Mouse (Mus musculus): ENCODE data around the gene Pla1a. TPM values are rescaled to one million over a fixed set of nuclear protein-coding genes. Genes with fewer than 3 reads are reported as not detected.

Gene Pla1a
- total RNA-seq, 2 experiments from 2014 or later, result 9.1 to 10.1 TPM

DNA sequence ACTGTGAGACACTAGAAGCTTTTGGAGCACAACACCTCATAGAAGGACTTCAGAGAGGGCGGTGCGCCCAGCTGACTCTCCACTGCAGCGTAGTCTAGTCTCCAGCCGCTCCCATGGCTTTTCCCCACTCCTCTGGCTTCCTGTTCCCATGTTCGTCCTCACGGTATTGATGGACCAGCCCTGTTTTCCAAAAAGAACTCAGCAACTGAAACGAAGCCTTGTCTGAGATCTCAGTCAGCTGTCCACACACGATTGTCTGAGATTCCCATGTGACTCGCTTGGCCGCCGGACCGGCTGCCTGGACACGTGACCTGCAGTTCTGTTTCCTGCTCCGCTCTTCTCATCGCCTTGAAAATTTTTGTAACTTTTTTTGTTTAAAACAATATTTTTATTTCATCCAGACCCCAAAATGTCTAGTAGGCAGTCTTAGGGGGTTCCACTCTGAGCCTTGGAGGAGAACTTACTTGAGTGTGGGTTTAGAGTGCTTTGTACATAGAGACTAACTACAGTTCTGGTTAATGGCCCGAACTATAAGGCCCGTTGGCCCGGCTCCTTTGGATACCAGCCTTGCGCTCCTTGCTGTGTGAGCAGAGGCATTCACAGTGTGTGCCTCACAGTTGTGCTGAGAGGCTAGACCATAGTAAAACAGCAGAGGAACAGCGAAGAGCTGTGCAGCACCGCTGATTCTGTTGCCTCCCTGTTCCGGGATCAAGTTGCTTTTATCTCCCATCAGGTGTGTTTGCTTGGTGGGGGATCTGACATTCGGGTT is 40.6 kb downstream of the Pla1a start:
- intact Hi-C loops (cut with DNase I), result loop anchor here (5.0 kb wide), 1 partner anchor 60 kb away; the partner anchor contains the start of gene Adprh
- DNase-seq, result peak; percentile 72 to 80

DNA sequence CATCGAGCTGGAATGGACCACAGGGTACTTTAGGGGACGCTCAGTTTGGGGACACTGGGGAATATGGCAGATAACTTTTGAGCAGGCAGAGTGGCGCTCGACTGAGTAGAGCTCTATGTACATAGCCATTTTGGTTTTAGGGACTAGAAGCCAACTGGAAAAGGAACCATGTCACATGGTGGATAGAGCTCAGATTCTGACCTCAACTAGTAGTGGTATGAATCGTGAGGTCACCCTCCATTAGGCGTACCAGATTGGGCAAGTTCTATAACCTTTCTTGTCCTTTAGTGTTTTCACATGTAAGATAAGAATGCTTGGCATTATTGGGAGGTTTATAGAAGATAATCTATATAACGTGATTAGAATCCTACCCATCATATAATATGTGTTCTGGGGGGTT is 42.6 kb downstream of the Pla1a start:
- no peak for DNase-seq
- intact Hi-C loops (cut with DNase I), result loop anchor here (5.0 kb wide), 1 partner anchor 62 kb away; the partner anchor contains the start of gene Adprh

DNA sequence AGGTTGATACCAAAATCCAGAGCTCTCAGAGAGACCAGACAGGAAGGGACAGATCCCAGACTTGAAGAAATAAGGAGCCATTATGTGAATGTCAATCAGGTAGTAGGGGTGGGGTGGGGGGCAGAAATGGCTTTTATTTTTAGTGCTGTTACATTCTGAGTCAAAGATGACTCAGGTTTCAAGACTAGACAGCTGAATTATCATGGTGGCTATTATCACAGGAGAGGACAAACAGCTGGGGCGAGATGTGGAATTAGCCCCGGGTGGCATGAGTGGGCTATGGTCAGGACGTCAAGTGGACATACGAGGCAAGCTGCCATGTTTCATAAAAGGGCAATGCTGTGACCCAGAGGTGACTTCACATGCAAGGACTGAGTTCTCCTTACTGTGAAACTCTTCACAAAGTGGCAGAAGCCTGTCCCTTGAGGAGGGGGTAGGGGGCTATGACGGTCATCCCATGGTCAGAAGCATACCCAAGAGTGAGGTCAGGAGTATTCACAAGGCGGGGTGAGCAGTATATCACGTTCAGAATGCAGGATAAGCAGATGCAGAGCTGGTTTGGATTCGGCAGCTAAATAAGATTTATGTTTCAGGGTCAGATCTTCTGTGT is 43.6 kb downstream of the Pla1a start:
- intact Hi-C loops (cut with DNase I), result no loop called here
- DNase-seq, result no peak

DNA sequence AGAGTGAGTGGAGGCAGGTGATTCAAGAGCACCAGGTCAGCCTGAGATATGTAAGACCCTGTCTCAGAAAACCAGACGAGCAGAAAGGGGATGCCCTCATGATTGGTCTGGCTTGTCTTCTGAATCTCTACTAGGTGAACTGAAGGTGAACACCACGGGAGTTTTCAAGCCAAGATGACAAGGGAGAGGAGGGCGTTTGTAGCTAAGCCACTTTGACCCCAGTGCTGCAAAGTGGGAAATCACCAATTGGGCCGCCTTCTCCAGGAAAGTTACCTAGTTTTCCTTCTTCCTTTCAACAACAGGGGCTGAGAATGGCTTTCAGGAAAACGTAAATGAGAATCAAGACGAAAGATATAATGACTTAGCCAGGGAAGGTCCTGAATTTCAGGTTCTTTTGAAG is 44.2 kb downstream of the Pla1a start:
- DNase-seq, result no peak

DNA sequence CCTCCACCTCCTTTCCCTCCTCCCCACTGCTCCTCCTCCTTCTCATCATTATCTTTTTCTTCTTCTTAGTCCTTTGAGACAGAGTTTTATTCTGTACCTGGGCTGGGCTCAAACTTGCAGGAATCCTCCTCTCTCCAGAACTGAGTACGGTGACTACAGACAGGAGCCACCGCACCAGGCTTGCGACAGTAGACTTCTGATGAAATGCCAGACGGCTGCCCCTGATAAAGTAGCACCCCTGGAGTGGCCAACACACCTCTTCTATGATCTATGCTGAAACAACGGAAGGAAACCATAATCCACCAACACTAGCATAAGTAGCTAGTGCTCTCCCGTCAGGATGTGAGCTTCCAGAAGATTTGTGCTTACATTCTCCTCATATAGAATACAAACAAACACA is 45.6 kb downstream of the Pla1a start:
- intact Hi-C loops (cut with DNase I), result no loop called here
- no peak for DNase-seq

More for the DNA sequence above, 44.2 kb downstream of the Pla1a start:
- intact Hi-C loops (cut with DNase I), result no loop called here

DNA sequence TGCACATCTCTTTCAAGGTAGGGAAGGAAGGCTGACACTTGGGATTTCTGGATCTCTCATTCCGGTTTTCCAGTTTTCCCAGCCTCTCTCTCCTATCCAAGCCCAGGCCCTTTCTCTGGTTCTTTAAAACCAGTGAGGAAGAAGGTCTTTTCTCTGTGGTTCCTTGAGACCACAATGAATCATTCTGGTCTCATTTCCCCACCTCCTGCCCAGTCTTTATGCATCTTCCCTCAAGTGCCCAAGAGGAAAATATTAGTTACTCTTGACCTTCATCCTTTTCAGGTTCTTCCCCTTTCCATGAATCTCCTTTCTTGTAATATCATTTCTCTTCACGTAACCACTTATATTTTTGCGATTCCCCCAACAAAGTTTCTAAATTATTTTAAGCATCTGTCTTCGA is 47.2 kb downstream of the Pla1a start:
- DNase-seq, result no peak
- intact Hi-C loops (cut with DNase I), result no loop called here

DNA sequence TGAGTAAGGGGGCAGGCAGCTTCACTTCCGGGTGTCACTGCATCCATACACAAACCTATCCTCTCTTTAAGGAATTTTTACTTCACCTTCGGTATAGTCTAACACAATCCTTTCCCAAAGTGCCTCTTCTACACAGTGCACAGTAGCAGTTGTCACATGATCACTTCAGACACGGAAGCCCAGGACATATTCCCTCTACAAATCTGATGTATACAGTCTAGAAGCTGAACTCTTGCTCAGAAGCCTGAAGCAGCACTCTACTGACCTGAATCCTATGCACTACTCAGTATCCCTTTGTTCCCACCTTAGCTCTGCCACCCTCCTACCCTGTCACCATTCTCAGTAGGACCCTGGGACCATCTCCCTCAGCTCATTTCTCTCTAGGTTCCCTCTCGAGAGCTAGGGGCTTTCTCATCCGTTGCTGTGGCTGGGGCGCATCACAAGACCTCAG is 47.7 kb downstream of the Pla1a start:
- no peak for DNase-seq
- intact Hi-C loops (cut with DNase I), result no loop called here

DNA sequence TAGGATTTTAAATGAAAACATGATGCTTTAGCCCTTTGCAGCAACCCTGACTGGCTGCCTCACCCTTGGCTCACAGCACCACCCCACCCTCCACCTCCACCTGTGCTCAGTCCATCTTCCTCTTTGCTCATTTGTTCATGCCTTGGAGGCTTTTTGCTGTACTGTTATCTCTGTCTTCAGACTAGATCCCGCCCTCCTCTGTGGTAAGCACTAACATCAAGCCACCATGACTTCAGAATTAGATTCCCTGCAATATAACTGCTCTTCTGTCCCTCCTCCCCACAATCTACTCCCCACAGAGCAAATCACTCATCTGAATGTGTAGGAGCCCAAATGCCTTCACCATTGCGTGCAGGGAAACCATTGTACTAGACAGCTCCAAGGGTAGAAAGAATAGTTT is 49.3 kb downstream of the Pla1a start:
- no peak for DNase-seq
- intact Hi-C loops (cut with DNase I), result no loop called here

DNA sequence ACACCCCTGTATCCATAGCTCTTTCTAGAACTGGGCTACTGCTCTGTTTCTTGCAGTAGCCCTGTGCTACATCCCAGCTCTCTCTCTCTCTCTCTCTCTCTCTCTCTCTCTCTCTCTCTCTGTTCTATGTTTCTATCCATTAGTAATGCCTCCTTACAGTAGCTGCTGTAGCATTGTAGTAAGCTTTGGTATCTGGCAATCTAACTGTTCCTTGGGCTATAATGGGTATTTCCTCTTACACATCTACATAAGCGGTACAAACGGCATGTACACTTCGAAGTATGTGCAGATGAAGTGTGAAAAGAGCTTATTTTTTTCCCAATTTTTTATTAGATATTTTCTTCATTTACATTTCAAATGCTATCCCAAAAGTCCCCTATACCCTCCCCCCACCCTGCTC is 53.0 kb downstream of the Pla1a start:
- no peak for DNase-seq
- intact Hi-C loops (cut with DNase I), result loop anchor here (5.0 kb wide), 1 partner anchor 72 kb away; the partner anchor contains the start of gene Adprh

DNA sequence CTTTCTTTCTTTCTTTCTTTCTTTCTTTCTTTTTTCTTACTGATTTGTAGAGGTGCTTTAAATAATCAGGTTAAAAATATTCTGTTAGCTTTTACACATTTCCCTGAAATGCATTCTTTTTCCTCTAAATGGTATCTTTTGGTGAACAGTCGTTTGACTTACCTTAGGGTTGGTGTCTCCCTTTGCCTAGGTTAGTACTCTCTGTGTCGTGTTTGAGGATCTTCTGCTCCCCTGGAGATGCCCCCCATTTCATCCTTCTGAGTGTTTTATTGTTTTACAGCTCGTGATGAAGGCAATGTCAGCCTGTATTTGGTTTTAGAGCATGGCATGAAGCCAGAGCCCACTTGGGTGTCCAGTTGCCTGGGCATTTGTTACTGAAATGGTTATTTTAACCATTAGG is 53.5 kb downstream of the Pla1a start:
- DNase-seq, result no peak
- intact Hi-C loops (cut with DNase I), result loop anchor here (5.0 kb wide), 1 partner anchor 73 kb away; the partner anchor contains the start of gene Adprh

DNA sequence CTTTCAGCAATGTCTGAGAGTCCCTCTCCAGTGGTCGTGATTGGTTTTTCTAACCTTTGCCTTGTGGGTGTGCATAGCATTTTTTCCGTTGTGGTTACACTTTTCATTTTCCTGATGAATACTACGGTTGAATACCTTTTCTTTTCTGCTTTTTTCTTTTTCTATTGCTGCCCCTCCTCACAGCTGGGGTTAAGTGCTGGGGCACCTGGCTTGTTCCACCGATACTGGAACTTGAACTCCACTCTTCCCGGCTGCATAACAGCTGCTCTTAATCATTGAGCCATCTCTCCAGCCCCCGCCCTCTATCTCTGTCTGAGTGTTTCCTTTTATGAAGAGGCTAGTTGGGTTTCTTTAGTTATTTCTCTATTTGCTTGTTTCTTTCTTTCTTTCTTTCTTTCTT is 53.9 kb downstream of the Pla1a start:
- intact Hi-C loops (cut with DNase I), result loop anchor here (5.0 kb wide), 1 partner anchor 73 kb away; the partner anchor contains the start of gene Adprh
- DNase-seq, result no peak

DNA sequence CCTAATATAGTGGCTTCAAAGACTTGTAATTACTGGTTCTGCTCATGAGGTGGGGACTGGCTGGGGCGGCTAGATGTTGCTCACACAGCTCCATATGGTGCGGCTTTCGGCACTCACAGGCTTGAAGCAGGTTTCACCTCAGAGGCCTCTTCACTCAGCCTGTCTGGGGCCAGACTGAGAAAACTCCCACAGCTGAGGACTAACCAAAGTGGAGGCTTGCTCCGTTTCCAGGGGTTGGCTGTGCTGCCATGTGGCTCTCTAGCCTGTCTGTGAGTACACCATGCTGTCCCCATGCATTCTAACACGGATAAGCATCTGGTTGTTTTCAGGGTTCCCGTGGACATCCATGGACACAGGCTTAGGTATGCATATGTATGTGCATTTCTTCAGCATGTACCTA is 54.4 kb downstream of the Pla1a start:
- no peak for DNase-seq
- intact Hi-C loops (cut with DNase I), result loop anchor here (5.0 kb wide), 1 partner anchor 74 kb away; the partner anchor contains the start of gene Adprh

DNA sequence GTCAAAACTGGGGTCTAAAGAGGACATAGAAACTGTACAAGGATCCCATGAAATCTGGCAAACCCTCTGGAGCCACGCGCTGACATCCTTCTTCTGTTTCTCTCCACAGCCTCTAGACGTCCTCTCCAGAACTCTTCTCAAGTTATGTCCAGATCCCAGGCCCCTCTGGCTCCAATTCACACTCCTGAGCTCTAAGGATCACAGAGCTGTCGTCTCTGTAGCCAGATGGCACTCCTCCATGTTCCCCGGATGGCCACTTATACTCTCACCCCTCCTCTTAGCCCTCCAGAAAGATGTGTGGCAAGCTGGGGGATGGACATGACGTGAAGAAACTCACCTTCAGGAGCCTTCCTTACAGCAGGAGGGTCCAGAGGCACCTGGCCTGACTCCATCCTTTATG is 55.4 kb downstream of the Pla1a start:
- intact Hi-C loops (cut with DNase I), result loop anchor here (5.0 kb wide), 1 partner anchor 75 kb away; the partner anchor contains the start of gene Adprh
- DNase-seq, result no peak

DNA sequence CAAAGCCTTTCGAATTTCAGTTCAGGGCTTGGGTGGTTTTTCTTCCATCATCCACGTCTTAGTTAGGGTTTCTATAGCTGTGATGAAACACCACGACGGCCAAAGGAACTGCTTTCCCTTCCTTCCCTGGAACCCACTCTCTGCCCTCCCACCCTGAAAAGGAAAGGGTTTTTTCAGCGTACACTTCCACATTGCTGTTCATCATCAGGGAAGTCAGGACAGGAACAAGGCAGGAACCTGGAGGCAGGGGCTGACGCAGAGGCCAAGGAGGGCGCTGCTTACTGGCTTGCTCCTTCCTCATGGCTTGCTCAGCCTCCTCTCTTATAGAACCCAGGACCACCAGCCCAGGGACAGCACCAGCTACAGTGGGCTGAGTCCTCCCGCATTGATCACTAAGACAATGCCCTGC is 56.1 kb downstream of the Pla1a start:
- intact Hi-C loops (cut with DNase I), result loop anchor here (5.0 kb wide), 1 partner anchor 75 kb away; the partner anchor contains the start of gene Adprh
- no peak for DNase-seq

DNA sequence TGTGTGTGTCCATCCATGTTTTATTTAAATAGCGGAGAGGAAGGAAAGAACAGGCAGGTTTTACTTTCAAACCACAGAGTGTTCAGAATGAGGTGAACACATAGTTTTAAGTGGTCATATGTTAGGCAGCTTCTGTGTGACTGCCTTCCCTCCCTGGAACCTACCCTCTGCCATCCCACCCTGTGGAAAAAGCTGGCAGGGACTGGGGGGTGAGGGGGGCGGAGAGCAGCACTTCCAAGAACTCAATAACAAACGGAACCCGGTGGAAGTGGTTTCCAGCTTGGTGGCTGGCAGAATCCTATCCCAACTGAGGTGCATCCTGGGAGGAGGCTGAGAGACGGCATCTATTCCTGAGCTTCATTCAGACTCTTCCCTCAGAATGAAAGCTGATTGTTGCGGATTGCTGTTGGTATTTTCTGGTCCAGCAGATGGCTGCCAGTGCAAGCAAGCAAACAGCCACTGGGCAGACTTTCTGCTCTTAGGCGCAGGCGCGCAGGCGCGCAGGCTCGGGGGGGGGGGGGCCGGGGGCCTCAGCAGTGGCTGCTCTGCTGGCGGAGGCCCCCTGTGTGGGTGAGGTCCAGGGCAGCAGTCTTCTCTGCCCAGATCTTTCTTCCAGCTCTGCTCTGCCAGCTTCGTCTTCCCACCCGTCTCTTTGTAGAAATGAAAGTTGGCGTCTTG is 56.6 kb downstream of the Pla1a start:
- intact Hi-C loops (cut with DNase I), result loop anchor here (5.0 kb wide), 1 partner anchor 76 kb away; the partner anchor contains the start of gene Adprh
- DNase-seq, result peak in 1 of 2 experiments; percentile 40

DNA sequence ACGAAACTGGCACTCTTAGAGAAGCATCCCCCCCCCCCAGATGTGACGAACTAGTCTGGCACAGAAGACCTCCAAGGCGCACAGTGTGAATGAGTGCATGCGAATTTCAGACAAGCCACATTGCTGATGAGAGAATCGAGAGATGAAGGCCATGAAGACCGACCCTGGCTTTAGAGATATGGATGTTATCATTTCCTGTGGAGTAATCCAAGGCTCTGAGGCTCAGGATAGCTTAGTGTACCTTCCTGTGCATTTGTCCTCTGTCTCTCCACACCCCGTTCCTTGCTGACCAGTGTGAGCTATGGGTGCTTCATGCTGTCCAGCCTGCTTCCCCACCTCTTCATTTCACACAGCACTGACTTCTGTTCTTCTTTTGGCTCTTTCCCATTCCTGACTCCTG is 57.8 kb downstream of the Pla1a start:
- DNase-seq, result no peak
- intact Hi-C loops (cut with DNase I), result loop anchor here (5.0 kb wide), 1 partner anchor 77 kb away; the partner anchor contains the start of gene Adprh

DNA sequence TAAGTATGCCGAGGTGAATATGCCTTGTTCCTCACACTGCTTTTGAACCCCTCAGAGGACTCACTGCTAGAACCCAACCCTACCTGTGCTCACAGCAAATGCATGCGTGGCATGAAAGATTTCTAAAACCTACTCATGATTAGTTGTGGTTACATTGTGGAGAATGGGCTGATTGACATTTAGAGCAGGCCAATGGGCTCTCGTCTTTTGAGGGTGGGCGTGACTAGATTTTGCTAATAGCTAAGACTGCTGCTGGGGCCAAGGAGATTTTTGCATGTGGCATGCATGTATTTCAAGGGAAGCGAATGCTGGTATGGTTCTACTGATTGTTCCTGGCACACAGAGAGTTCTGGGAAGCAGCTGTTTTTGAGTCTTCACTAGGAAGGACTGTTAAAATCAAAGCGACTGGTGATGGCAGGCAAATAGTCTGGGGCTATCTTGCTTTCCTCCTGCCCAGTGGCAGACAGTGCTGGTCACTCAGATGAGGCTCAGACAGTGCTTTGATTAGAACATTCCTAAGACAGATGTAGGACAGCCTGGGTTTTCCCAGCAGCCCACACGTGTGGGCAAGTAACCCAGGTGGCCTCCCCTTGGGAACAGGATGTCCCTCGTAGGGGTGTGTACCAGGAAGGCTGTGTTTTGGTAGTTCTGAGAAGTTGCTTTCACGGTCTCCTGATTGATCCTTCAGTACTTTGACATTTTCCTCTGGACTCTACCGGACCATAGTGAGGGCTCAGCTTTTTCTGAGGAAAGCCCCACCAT is 58.4 kb downstream of the Pla1a start:
- intact Hi-C loops (cut with DNase I), result loop anchor here (5.0 kb wide), 1 partner anchor 78 kb away; the partner anchor contains the start of gene Adprh
- DNase-seq, result no peak

DNA sequence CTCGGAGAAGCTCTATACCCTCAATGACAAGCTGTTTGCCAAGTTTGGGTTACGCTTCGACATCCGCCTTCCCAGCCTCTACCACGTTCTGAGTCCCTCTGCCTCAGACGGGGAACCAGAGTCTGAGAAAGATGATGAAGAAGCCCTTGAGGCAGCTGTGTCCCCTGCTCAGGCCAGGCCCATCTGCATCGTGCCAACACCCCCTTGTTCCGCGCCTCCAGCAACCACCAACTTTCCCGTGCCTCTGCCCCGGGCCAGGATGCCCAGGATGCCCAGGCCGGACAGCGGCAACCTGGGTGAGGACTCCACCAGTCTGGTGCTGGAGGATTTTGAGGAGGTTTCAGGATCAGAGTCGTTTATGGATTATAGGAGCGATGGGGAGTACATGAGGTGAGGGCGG is 59.0 kb downstream of the Pla1a start:
- intact Hi-C loops (cut with DNase I), result no loop called here
- DNase-seq, result no peak

DNA sequence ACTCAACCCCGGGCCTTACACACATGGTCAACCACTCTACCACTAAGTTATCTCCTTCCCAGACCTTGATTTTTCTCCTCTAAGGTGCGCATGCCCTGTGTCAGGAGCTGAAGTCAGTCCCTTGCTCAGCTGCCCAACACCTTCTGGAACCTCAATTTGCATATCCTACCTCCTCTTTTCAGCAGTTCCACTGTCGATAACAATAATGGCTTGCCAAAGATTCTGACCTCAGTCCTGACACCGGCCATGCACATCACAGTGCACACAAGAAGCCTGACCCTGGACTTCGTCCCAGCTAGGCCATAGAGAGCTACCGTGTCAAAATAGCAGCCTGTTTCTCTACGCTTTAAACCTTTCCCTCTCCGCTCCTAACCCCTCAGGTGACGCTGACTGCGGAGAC is 59.5 kb downstream of the Pla1a start:
- no peak for DNase-seq
- intact Hi-C loops (cut with DNase I), result no loop called here

DNA sequence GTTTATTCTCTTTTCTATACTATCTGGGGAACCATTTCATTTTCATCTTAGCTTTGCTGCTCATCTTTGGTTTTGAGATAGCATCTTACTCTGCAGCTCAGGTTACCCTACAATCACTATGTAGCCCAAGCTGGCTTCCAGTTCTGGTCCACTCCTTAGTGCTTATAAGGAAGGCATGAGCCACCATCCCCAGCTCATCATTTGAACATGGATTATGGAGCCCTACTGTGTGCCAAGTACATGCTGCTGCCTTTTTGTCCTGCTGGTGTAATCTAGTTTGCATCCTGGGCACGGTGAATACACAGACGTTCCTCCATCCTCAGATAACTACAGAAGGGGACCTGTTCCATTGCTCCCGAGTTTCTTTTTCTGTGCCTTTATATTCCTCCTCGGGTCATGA is 60.1 kb downstream of the Pla1a start:
- intact Hi-C loops (cut with DNase I), result no loop called here
- no peak for DNase-seq

All from heart, postnatal 36 days (tissue).